Mouse (Mus musculus): ENCODE results near the gene Gm11172. TPM values are rescaled to one million over a fixed set of nuclear protein-coding genes. Genes with fewer than 3 reads are reported as not detected.

Gm11172 gene
- total and polyA plus RNA-seq, 2 experiments from 2014 or later = not detected

DNA sequence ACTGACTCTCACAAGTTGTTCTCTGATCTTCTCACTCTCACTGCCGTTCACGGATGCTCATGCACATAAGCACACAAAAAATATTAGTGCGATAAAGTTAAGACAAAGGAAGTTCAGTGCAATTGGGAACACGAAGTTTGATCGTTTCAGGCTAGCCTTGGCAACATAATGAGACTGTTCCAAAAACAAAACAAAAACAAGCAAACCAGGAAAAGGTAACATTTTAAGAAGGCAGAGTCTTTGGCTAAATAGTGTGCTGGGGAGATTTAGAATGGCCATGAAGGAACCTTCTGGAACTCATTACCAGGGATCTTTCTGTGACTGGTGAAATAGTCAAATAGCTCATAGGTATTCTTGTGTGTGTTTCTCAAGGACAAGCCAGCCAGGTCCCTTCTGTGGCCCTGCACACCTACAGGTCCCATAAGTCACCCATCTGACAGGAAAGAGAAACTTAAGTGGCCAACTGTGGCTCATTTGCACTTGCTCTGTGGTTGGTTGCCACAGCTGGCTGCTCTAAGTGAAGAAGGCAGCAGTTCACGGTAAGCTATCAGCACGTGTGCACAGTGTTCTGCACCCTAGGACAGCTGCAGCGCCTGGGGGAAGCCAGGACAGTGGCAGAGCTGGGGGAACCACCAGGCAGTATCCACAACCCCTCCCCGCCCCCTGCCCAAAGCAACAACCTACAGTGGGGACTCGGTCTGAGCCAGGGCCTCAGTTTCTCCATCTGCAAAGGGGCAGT is 6.8 kb upstream of the Gm11172 start, which contains the start of gene Prm1:
Prm1 (minus strand) TSS at position 51 of the 739 bp plus-strand sequence.
- H3K27me3 ChIP-seq (ENCODE audit: insufficient read depth, low read length) = no peaks in the 10 kb centered on the region
- no peak within 1 kb of the TSS for H3K4me2 ChIP-seq (ENCODE audit: low read depth, low read length, poor library complexity, severe bottlenecking)
- no peaks in the 10 kb centered on the region for H3K36me3 ChIP-seq (ENCODE audit: insufficient read depth, low read length)
- H3K9me3 ChIP-seq (ENCODE audit: low read length) = no peaks in the 10 kb centered on the region
- no peak for DNase-seq (ENCODE audit: low spot score)
- no peak within 1 kb of the TSS for H3K27ac ChIP-seq (ENCODE audit: low read depth, low read length)
- ATAC-seq (ENCODE audit: low FRiP score) = no peak
- no peak within 1 kb of the TSS for H3K9ac ChIP-seq (replicated peaks; ENCODE audit: low read length, poor library complexity, severe bottlenecking)
- WGBS = 85% methylated on average over 10 of the region's 10 CpGs
- H3K4me3 ChIP-seq (ENCODE audit: low read depth, low read length) = no peak within 1 kb of the TSS
- no peaks in the 10 kb centered on the region for H3K4me1 ChIP-seq (ENCODE audit: insufficient read depth, low read length)
- no peak for TF ChIP-seq CTCF (IDR thresholded peaks at IDR 0.05)

- Histone ChIP-seq H3K36me3 (ENCODE audit: insufficient read depth, low read length) (no peaks in the 10 kb centered on the region), H3K9me3 (ENCODE audit: low read length) (no peaks in the 10 kb centered on the region), H3K4me2 (ENCODE audit: low read depth, low read length, poor library complexity, severe bottlenecking) (no peak overlapping the region), H3K27me3 (ENCODE audit: insufficient read depth, low read length) (no peaks in the 10 kb centered on the region), H3K27ac (ENCODE audit: low read depth, low read length) (no peak overlapping the region), H3K4me1 (ENCODE audit: insufficient read depth, low read length) (no peaks in the 10 kb centered on the region), H3K4me3 (ENCODE audit: low read depth, low read length) (no peak overlapping the region), H3K9ac (replicated peaks; ENCODE audit: low read length, poor library complexity, severe bottlenecking) (no peak overlapping the region)
- ATAC-seq (ENCODE audit: low FRiP score) (no peak), DNase-seq (ENCODE audit: low spot score) (no peak)
- TF ChIP-seq CTCF (IDR thresholded peaks at IDR 0.05) = no peak
- 100% methylated on average over 1 of the region's 1 CpGs for WGBS
Observed at GRCm38 (mm10) chr16:10810376-10810775, 2.3 kb upstream of the Gm11172 start.

DNA sequence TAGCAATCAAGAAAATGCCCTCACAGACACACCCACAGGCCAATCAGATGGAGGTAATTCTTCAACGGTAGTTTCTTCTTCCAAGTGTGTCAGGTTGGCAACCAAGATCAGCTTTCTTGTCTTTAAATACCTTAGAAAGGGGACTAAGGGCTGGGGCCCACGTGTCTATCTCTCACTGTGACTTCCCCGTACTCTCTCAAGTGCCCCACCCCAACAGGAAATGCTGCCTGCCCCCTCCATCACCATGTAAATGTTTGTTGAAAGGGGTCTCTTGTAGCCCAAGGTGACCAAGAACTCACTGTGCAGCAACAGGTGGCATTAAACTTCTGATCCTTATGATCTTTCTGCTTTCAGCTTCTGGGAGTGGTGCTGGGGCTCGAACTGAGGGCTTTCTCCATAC is 1.0 kb downstream of the Gm11172 start:
- Histone ChIP-seq H3K9ac (replicated peaks; ENCODE audit: low read length, poor library complexity, severe bottlenecking) (no peak overlapping the region), H3K4me2 (ENCODE audit: low read depth, low read length, poor library complexity, severe bottlenecking) (no peak overlapping the region), H3K27ac (ENCODE audit: low read depth, low read length) (no peak overlapping the region), H3K4me3 (ENCODE audit: low read depth, low read length) (no peak overlapping the region), H3K9me3 (ENCODE audit: low read length) (no peaks in the 10 kb centered on the region), H3K27me3 (ENCODE audit: insufficient read depth, low read length) (no peaks in the 10 kb centered on the region), H3K36me3 (ENCODE audit: insufficient read depth, low read length) (no peaks in the 10 kb centered on the region), H3K4me1 (ENCODE audit: insufficient read depth, low read length) (no peaks in the 10 kb centered on the region)
- ATAC-seq (ENCODE audit: low FRiP score) (no peak), DNase-seq (ENCODE audit: low spot score) (no peak)
- 75% methylated on average over 4 of the region's 4 CpGs for WGBS
- no peak for TF ChIP-seq CTCF (IDR thresholded peaks at IDR 0.05)

DNA sequence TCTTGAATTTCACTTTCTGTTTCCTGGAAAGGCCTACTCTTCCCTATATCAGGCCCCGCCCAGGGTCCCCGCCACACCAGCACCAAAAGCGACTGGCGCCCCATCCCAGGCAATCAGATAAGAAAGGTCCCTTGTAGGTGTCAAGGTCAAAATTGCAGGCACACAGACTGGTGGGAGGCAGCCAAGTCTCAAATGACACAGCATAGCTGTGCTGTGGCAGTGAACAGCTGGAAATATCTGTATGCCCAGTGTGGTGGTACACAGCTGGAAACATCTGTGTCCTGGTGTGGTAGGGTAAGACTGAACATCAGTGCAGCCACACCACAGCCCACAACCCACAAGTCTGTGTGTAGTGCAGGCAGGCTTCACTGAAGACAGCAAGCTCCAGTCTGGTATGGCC is 2.1 kb downstream of the Gm11172 start:
- WGBS = 95% methylated on average over 4 of the region's 4 CpGs
- H3K4me3 ChIP-seq (ENCODE audit: low read depth, low read length) = no peak overlapping the region
- no peak for TF ChIP-seq CTCF (IDR thresholded peaks at IDR 0.05)
- no peak overlapping the region for H3K27ac ChIP-seq (ENCODE audit: low read depth, low read length)
- ATAC-seq (ENCODE audit: low FRiP score) (no peak), DNase-seq (ENCODE audit: low spot score) (no peak)
- H3K9me3 ChIP-seq (ENCODE audit: low read length) = no peaks in the 10 kb centered on the region
- no peaks in the 10 kb centered on the region for H3K36me3 ChIP-seq (ENCODE audit: insufficient read depth, low read length)
- H3K4me2 ChIP-seq (ENCODE audit: low read depth, low read length, poor library complexity, severe bottlenecking) = no peak overlapping the region
- no peaks in the 10 kb centered on the region for H3K27me3 ChIP-seq (ENCODE audit: insufficient read depth, low read length)
- H3K4me1 ChIP-seq (ENCODE audit: insufficient read depth, low read length) = no peaks in the 10 kb centered on the region
- no peak overlapping the region for H3K9ac ChIP-seq (replicated peaks; ENCODE audit: low read length, poor library complexity, severe bottlenecking)

DNA sequence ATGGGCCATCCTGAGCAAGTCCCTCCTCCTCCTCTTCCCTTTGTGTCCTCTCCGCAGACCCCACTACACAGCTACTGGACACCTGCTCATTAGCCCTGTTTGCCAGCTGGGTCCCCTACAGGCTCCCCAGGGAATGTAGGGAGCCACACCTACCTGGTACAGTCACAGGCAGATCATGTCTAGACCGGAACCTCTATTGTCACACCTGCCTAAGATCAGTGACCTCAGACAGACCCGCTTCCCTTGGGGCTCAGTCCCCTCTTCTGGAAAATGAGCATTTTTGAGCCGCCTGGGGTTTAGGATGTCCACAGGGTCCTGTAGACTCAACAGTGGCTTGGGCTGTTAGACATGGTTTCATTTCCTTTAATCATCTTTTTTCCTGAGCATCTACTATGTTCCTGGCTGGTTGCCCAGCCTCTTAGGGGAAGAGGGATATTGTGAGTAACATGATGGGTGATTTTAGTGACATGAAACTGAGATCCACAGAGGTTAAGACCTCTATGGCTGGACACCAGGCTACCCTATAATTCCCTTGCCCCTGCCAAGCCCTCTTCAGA is 5.9 kb downstream of the Gm11172 start:
- no peaks in the 10 kb centered on the region for H3K9me3 ChIP-seq (ENCODE audit: low read length)
- no peak for DNase-seq (ENCODE audit: low spot score)
- H3K4me1 ChIP-seq (ENCODE audit: insufficient read depth, low read length) = no peaks in the 10 kb centered on the region
- H3K4me3 ChIP-seq (ENCODE audit: low read depth, low read length) = no peak overlapping the region
- no peak for ATAC-seq (ENCODE audit: low FRiP score)
- no peak overlapping the region for H3K4me2 ChIP-seq (ENCODE audit: low read depth, low read length, poor library complexity, severe bottlenecking)
- no peak overlapping the region for H3K9ac ChIP-seq (replicated peaks; ENCODE audit: low read length, poor library complexity, severe bottlenecking)
- no peak overlapping the region for H3K27ac ChIP-seq (ENCODE audit: low read depth, low read length)
- 77% methylated on average over 4 of the region's 4 CpGs for WGBS
- H3K27me3 ChIP-seq (ENCODE audit: insufficient read depth, low read length) = no peaks in the 10 kb centered on the region
- H3K36me3 ChIP-seq (ENCODE audit: insufficient read depth, low read length) = no peaks in the 10 kb centered on the region
- no peak for TF ChIP-seq CTCF (IDR thresholded peaks at IDR 0.05)

DNA sequence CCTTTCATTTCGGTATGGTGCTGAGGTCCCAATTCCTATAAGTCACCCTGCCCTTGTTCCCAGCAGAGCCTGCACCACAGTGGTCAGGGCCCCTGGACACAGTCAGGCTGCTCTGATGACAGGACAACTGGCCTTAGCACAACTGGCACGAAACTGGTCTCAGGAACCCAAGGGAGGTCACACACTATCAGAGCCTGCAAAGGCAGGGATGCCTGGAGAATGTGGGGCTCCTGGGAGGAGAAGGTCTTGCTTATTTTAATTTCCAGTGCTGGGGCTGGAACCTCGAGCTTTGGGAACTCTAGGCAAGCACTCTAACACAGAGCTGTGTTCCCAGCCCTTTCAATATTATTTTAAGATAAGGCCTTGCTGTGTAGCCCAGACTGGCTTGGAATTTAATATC is 7.3 kb downstream of the Gm11172 start:
- Histone ChIP-seq H3K9ac (replicated peaks; ENCODE audit: low read length, poor library complexity, severe bottlenecking) (no peak overlapping the region), H3K36me3 (ENCODE audit: insufficient read depth, low read length) (no peaks in the 10 kb centered on the region), H3K4me2 (ENCODE audit: low read depth, low read length, poor library complexity, severe bottlenecking) (no peak overlapping the region), H3K9me3 (ENCODE audit: low read length) (no peaks in the 10 kb centered on the region), H3K4me3 (ENCODE audit: low read depth, low read length) (no peak overlapping the region), H3K4me1 (ENCODE audit: insufficient read depth, low read length) (no peaks in the 10 kb centered on the region), H3K27ac (ENCODE audit: low read depth, low read length) (no peak overlapping the region), H3K27me3 (ENCODE audit: insufficient read depth, low read length) (no peaks in the 10 kb centered on the region)
- whole genome bisulfite sequencing = 80% methylated on average over 3 of the region's 3 CpGs
- DNase-seq (ENCODE audit: low spot score) (no peak), ATAC-seq (ENCODE audit: low FRiP score) (no peak)
- TF ChIP-seq CTCF (IDR thresholded peaks at IDR 0.05) = no peak

Data from midbrain, postnatal 0 days (tissue).